Mouse (Mus musculus): ENCODE measurements at regions not wholly inside any gene's neighbourhood (a gene's known extent, or its start where the extent isn't known, plus 50 kb on each side); places are given as distances from the start of the nearest gene placed in this dataset.

GRCm38 (mm10) chr3:35154266-35154665 lies 504.1 kb downstream of the Sox2 start:
- ATAC-seq (ENCODE audit: extremely low read depth, insufficient number of reproducible peaks, low FRiP score, poor library complexity, severe bottlenecking), result no peak
- H3K27me3 ChIP-seq (ENCODE audit: insufficient read depth, low read length), result no peaks in the 10 kb centered on the region
- H3K4me1 ChIP-seq (ENCODE audit: insufficient read depth, low read depth, low read length), result no peaks in the 10 kb centered on the region
- H3K36me3 ChIP-seq (replicated peaks), result no peaks in the 10 kb centered on the region
- TF ChIP-seq CTCF (IDR thresholded peaks at IDR 0.05; ENCODE audit: low read depth, low read length) (no peak), GATA1 (IDR thresholded peaks at IDR 0.05; ENCODE audit: borderline replicate concordance, low read length) (no peak), POLR2AphosphoS5 (IDR thresholded peaks at IDR 0.05; ENCODE audit: insufficient replicate concordance, low read depth, low read length) (no peak), GATA2 (IDR thresholded peaks at IDR 0.05; ENCODE audit: borderline replicate concordance, low read depth, low read length) (no peak), TAL1 (conservative IDR thresholded peaks at IDR 0.05; ENCODE audit: low read depth, low read length) (no peak)
- H3K4me3 ChIP-seq (ENCODE audit: low read depth, low read length), result no peak overlapping the region
- DNase-seq (ENCODE audit: low spot score), result no peak
- peaks cover 25% of the 10 kb centered on the region for H3K9me3 ChIP-seq (replicated peaks)

- no peaks in the 10 kb centered on the region for H3K4me1 ChIP-seq (ENCODE audit: insufficient read depth, low read depth, low read length)
- H3K36me3 ChIP-seq (replicated peaks), result no peaks in the 10 kb centered on the region
- TF ChIP-seq GATA2 (IDR thresholded peaks at IDR 0.05; ENCODE audit: borderline replicate concordance, low read depth, low read length) (no peak), TAL1 (conservative IDR thresholded peaks at IDR 0.05; ENCODE audit: low read depth, low read length) (no peak), GATA1 (IDR thresholded peaks at IDR 0.05; ENCODE audit: borderline replicate concordance, low read length) (no peak), POLR2AphosphoS5 (IDR thresholded peaks at IDR 0.05; ENCODE audit: insufficient replicate concordance, low read depth, low read length) (no peak), CTCF (IDR thresholded peaks at IDR 0.05; ENCODE audit: low read depth, low read length) (no peak)
- H3K9me3 ChIP-seq (replicated peaks), result peaks cover 15% of the 10 kb centered on the region
- DNase-seq (ENCODE audit: low spot score) (no peak), ATAC-seq (ENCODE audit: extremely low read depth, insufficient number of reproducible peaks, low FRiP score, poor library complexity, severe bottlenecking) (no peak)
- H3K27me3 ChIP-seq (ENCODE audit: insufficient read depth, low read length), result no peaks in the 10 kb centered on the region
- no peak overlapping the region for H3K4me3 ChIP-seq (ENCODE audit: low read depth, low read length)
Observed at GRCm38 (mm10) chr3:35168676-35169075, 518.5 kb downstream of the Sox2 start.

- no peak for TF ChIP-seq POLR2AphosphoS5 (IDR thresholded peaks at IDR 0.05; ENCODE audit: insufficient replicate concordance, low read depth, low read length)
- TF ChIP-seq GATA2 (IDR thresholded peaks at IDR 0.05; ENCODE audit: borderline replicate concordance, low read depth, low read length), result no peak
- TF ChIP-seq GATA1 (IDR thresholded peaks at IDR 0.05; ENCODE audit: borderline replicate concordance, low read length), result no peak
- TF ChIP-seq TAL1 (conservative IDR thresholded peaks at IDR 0.05; ENCODE audit: low read depth, low read length), result no peak
- no peak for TF ChIP-seq CTCF (IDR thresholded peaks at IDR 0.05; ENCODE audit: low read depth, low read length)
- Histone ChIP-seq H3K9me3 (replicated peaks) (peaks cover 12% of the 10 kb centered on the region), H3K4me3 (ENCODE audit: low read depth, low read length) (no peak overlapping the region), H3K36me3 (replicated peaks) (no peaks in the 10 kb centered on the region), H3K4me1 (ENCODE audit: insufficient read depth, low read depth, low read length) (no peaks in the 10 kb centered on the region), H3K27me3 (ENCODE audit: insufficient read depth, low read length) (no peaks in the 10 kb centered on the region)
- no peak for DNase-seq (ENCODE audit: low spot score)
- ATAC-seq (ENCODE audit: extremely low read depth, insufficient number of reproducible peaks, low FRiP score, poor library complexity, severe bottlenecking), result no peak
Observed at GRCm38 (mm10) chr3:35178759-35179440, 528.7 kb downstream of the Sox2 start.

- Histone ChIP-seq H3K9me3 (replicated peaks) (peaks cover 15% of the 10 kb centered on the region; the same call in 1 of the 2 replicates), H3K27me3 (ENCODE audit: insufficient read depth, low read length) (no peaks in the 10 kb centered on the region), H3K36me3 (replicated peaks) (no peaks in the 10 kb centered on the region), H3K4me3 (ENCODE audit: low read depth, low read length) (no peak overlapping the region), H3K4me1 (ENCODE audit: insufficient read depth, low read depth, low read length) (no peaks in the 10 kb centered on the region)
- no peak for ATAC-seq (ENCODE audit: extremely low read depth, insufficient number of reproducible peaks, low FRiP score, poor library complexity, severe bottlenecking)
- TF ChIP-seq POLR2AphosphoS5 (IDR thresholded peaks at IDR 0.05; ENCODE audit: insufficient replicate concordance, low read depth, low read length) (no peak), GATA1 (IDR thresholded peaks at IDR 0.05; ENCODE audit: borderline replicate concordance, low read length) (no peak), TAL1 (conservative IDR thresholded peaks at IDR 0.05; ENCODE audit: low read depth, low read length) (no peak), GATA2 (IDR thresholded peaks at IDR 0.05; ENCODE audit: borderline replicate concordance, low read depth, low read length) (no peak), CTCF (IDR thresholded peaks at IDR 0.05; ENCODE audit: low read depth, low read length) (no peak)
- DNase-seq (ENCODE audit: low spot score), result no peak
Observed at GRCm38 (mm10) chr3:35208526-35208925, 545.4 kb upstream of the Atp11b start.

- Histone ChIP-seq H3K27me3 (ENCODE audit: insufficient read depth, low read length) (no peaks in the 10 kb centered on the region), H3K9me3 (replicated peaks) (peaks cover 5% of the 10 kb centered on the region; the same call in 1 of the 2 replicates), H3K4me3 (ENCODE audit: low read depth, low read length) (no peak overlapping the region), H3K4me1 (ENCODE audit: insufficient read depth, low read depth, low read length) (no peaks in the 10 kb centered on the region), H3K36me3 (replicated peaks) (no peaks in the 10 kb centered on the region)
- DNase-seq (ENCODE audit: low spot score), result no peak
- TF ChIP-seq TAL1 (conservative IDR thresholded peaks at IDR 0.05; ENCODE audit: low read depth, low read length) (no peak), GATA1 (IDR thresholded peaks at IDR 0.05; ENCODE audit: borderline replicate concordance, low read length) (no peak), POLR2AphosphoS5 (IDR thresholded peaks at IDR 0.05; ENCODE audit: insufficient replicate concordance, low read depth, low read length) (no peak), CTCF (IDR thresholded peaks at IDR 0.05; ENCODE audit: low read depth, low read length) (no peak), GATA2 (IDR thresholded peaks at IDR 0.05; ENCODE audit: borderline replicate concordance, low read depth, low read length) (no peak)
- no peak for ATAC-seq (ENCODE audit: extremely low read depth, insufficient number of reproducible peaks, low FRiP score, poor library complexity, severe bottlenecking)
Observed at GRCm38 (mm10) chr3:35219394-35219793, 534.5 kb upstream of the Atp11b start.

- Histone ChIP-seq H3K4me3 (ENCODE audit: low read depth, low read length) (no peak overlapping the region), H3K36me3 (replicated peaks) (no peaks in the 10 kb centered on the region), H3K4me1 (ENCODE audit: insufficient read depth, low read depth, low read length) (no peaks in the 10 kb centered on the region), H3K9me3 (replicated peaks) (peaks cover 12% of the 10 kb centered on the region), H3K27me3 (ENCODE audit: insufficient read depth, low read length) (no peaks in the 10 kb centered on the region)
- ATAC-seq (ENCODE audit: extremely low read depth, insufficient number of reproducible peaks, low FRiP score, poor library complexity, severe bottlenecking) (no peak), DNase-seq (ENCODE audit: low spot score) (no peak)
- TF ChIP-seq POLR2AphosphoS5 (IDR thresholded peaks at IDR 0.05; ENCODE audit: insufficient replicate concordance, low read depth, low read length), result no peak
- no peak for TF ChIP-seq CTCF (IDR thresholded peaks at IDR 0.05; ENCODE audit: low read depth, low read length)
- TF ChIP-seq GATA1 (IDR thresholded peaks at IDR 0.05; ENCODE audit: borderline replicate concordance, low read length), result no peak
- TF ChIP-seq GATA2 (IDR thresholded peaks at IDR 0.05; ENCODE audit: borderline replicate concordance, low read depth, low read length), result no peak
- TF ChIP-seq TAL1 (conservative IDR thresholded peaks at IDR 0.05; ENCODE audit: low read depth, low read length), result no peak
Observed at GRCm38 (mm10) chr3:35221183-35221582, 532.7 kb upstream of the Atp11b start.

Data from G1E (cell line).